Mouse (Mus musculus): Measurements from ENCODE around the gene Ift22.
"Not testable (repeated sequence)": the region's sequence is repeated elsewhere in the genome, so short reads cannot be mapped to it uniquely, and the experiment has no call there.

The Ift22 gene

GRCm38 (mm10) chr5:136947874-136948273 is 39.9 kb downstream of the Ift22 start:
- no peak for DNase-seq (ENCODE audit: low spot score in 2 of 2)

GRCm38 (mm10) chr5:136949551-136950336 is 41.8 kb downstream of the Ift22 start:
- DNase-seq (ENCODE audit: low spot score in 2 of 2): not testable (repeated sequence)

GRCm38 (mm10) chr5:136950521-136950920 is 42.6 kb downstream of the Ift22 start:
- DNase-seq (ENCODE audit: low spot score in 2 of 2): no peak

- DNase-seq (ENCODE audit: low spot score in 2 of 2): no peak
Measured at GRCm38 (mm10) chr5:136952153-136952552, 44.2 kb downstream of the Ift22 start.

- DNase-seq (ENCODE audit: low spot score in 2 of 2): peak; percentile 92
Measured at GRCm38 (mm10) chr5:136953015-136953414, 45.1 kb downstream of the Ift22 start, which contains the start of gene Fis1. Gene Fis1, plus strand, starts transcription at chr5:136953275.

GRCm38 (mm10) chr5:136953440-136953951 is 45.5 kb downstream of the Ift22 start:
- no peak for DNase-seq (ENCODE audit: low spot score in 2 of 2)

GRCm38 (mm10) chr5:136955622-136956021 is 47.7 kb downstream of the Ift22 start:
- DNase-seq (ENCODE audit: low spot score in 2 of 2): no peak

GRCm38 (mm10) chr5:136957250-136957649 is 49.3 kb downstream of the Ift22 start:
- no peak for DNase-seq (ENCODE audit: low spot score in 2 of 2)

GRCm38 (mm10) chr5:136958991-136959605 is 51.1 kb downstream of the Ift22 start:
- no peak for DNase-seq (ENCODE audit: low spot score in 2 of 2)

- DNase-seq (ENCODE audit: low spot score in 2 of 2): no peak
Measured at GRCm38 (mm10) chr5:136960053-136960452, 52.1 kb downstream of the Ift22 start.

GRCm38 (mm10) chr5:136961334-136961982 is 53.5 kb downstream of the Ift22 start:
- DNase-seq (ENCODE audit: low spot score in 2 of 2): no peak

- peak; percentile 81 to 87 for DNase-seq (ENCODE audit: low spot score in 2 of 2)
Measured at GRCm38 (mm10) chr5:136961983-136962461, 54.1 kb downstream of the Ift22 start.

- peak; percentile 68 to 75 for DNase-seq (ENCODE audit: low spot score in 2 of 2)
Measured at GRCm38 (mm10) chr5:136962501-136962900, 54.6 kb downstream of the Ift22 start.

- no peak for DNase-seq (ENCODE audit: low spot score in 2 of 2)
Measured at GRCm38 (mm10) chr5:136962966-136963540, 55.1 kb downstream of the Ift22 start.
